Mouse (Mus musculus) NIH3T3 (cell line): Measurements from ENCODE around the gene Ankar.

ENCODE experiments used
- DNase-seq: peaks from one replicate; pipeline ENCODE4 v3.0.0-alpha.2; 2012; ENCODE audit warnings: low read depth

Gene Ankar

DNA sequence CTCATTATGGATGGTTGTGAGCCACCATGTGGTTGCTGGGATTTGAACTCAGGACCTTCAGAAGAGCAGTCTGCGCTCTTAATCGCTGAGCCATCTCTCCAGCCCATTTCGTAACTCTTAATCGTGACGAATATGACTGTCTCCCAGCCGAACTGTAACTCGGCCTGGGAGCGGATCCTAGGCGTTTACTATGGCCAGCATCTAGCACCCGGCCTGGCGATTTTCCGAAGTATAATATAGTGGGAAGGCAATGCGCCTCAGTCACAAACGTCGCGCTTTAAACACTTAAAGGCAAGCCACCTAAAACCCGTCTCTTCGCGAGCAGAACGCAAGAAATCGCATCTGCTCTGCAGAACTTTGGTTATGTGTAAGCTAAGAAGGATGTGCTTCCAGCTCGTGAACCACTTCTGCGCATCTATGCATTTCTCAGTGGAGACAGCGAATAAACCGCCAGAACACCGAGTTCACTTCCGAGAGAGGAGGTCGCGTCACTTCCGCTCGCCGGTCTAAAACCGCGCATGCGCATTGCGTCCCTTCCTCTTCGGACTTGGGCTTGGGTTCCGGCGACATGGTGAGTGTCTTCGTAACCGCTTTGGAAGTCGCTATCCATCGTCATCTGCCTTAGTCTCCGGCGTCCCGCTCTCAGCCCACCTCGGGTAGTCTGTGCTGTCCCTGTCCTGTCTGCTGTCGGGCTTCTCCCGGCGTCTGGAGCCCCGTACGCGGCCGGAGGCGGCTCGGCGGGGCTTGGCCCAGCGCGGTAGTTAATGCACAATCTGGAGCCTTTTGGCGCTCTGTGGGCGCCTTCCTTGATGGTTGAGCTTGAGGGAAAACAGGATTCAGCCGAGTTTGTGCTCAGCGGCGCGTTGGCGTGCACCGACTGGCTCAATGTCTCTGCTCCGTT lies 10.6 kb upstream of the Ankar start, which contains the start of gene Rpl37a:
Gene Rpl37a, plus strand, starts transcription at position 538 of the 901 bp plus-strand sequence.
- peak; percentile 99 for DNase-seq

DNA sequence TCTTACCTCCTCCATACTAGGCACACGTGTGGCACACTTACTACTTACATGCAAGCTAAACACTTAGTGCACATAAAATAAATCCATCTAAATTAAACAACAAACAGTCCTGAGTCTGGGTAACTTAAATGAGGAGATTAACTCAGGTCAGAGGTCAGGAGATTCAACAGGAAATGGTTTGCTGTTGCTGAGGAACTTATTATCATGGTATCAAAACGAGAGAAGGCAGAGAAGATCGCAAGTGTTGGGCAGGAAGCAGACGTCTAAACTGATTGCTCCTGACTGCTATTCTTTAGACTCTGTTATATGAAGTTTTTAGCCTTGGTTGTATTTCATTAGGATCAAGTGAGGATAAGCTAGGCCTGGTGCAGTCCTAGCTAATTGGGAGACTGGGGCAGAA lies 7.1 kb upstream of the Ankar start:
- no peak for DNase-seq

DNA sequence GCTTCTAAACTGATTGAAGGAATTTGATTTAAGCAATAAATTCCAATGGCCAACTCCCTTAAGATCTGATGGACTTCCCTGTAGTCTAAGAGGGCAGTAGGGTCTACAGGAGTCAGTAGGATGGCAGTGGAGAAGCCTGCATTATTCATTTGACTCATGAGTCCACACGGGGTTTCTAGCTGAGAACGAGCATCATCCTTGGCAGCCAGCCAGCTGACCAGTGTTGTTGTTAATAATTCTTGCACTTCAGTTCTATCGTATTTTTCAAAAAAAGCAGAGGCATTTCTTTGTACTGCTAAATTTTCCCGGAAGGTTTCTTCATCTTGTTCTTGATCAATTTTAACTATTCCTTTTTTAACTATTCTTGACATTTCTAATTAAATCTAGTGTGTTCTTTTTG lies 1.7 kb downstream of the Ankar start:
- peak; percentile 63 for DNase-seq

DNA sequence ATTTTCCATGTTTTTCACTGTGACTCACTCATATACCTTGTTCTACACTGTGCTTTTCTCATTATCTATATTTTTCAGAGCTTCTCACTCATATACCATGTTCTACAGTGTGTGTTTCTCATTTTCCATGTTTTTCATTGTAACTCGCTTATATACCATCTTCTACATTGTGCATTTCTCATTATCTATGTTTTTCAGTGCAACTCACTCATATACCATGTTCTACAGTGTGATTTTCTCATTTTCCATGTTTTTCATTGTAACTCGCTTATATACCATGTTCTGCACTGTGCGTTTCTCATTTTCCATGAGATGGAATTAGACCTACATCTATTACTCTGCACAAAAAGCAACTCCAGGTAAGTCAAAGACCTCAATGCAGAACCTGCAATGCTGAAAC lies 4.1 kb downstream of the Ankar start:
- DNase-seq = peak; percentile 42

DNA sequence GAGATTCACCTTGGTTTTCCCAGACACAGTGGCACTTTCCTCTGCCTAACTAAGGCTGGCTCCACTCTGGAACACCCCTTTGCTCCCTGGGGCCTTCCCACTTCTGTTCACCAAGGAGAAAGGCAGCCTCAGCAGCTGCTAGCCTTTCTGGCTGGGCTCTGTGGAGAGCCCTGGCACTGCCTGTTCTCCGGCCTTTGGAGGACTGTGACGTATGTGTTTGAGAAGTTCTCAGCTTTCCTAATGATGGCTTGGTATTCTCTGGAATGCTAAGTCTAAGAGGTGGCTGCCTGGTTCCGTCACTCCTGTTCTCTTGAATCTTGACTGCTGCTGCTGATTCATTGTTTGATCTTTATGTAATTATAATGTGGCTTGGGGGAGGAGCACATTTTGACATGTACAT lies 27.3 kb downstream of the Ankar start:
- peak; percentile 5 for DNase-seq

DNA sequence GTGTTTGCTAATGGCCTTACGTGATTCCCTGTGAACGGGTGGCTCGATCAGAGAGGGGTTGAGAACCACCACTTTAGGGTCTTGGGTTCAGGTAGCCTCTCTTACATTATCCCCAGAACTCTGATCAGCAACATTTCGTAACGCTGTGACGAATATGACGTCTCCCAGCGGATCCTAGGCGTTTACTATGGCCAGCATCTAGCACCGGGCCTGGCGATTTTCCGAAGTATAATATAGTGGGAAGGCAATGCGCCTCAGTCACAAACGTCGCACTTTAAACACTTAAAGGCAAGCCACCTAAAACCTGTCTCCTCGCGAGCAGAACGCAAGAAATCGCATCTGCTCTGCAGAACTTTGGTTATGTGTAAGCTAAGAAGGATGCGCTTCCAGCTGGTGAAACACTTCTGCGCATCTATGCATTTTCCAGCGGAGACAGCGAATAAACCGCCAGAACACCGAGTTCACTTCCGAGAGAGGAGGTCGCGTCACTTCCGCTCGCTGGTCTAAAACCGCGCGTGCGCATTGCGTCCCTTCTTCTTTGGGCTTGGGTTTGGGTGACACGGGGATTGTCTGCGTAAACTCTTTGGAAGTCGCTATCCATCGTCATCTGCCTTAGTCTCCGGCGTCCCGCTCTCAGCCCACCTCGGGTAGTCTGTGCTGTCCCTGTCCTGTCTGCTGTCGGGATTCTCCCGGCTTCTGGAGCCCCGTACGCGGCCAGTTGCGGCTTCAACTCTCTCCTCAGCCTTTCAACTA lies 59.5 kb downstream of the Ankar start:
- no peak for DNase-seq

- DNase-seq = no peak
Measured at GRCm38 (mm10) chr1:72635221-72635620, 65.2 kb downstream of the Ankar start.

DNA sequence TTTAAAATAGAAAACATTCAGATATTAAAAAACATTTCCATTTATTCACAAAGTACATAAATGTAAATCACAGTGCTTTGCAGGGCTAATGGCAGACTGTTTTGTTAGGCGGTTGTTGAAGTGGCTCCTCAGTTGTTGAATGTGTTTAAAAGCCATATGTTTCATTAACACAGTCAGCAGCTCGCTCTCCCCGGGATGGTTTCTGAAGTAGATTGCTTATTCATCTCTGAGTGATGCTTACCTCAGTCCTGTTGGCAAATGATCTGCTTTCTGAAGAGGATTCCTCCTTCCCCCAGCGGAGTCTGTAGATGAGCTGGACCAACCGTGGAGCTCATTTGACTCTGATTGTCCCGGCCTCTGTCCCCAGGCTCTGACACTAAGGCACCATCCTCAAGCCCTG lies 88.2 kb downstream of the Ankar start:
- no peak for DNase-seq

GRCm38 (mm10) chr1:72609887-72610877 lies 90.2 kb downstream of the Ankar start:
- DNase-seq = peak; percentile 22

GRCm38 (mm10) chr1:72609129-72609528 lies 91.2 kb downstream of the Ankar start:
- peak; percentile 54 for DNase-seq

DNA sequence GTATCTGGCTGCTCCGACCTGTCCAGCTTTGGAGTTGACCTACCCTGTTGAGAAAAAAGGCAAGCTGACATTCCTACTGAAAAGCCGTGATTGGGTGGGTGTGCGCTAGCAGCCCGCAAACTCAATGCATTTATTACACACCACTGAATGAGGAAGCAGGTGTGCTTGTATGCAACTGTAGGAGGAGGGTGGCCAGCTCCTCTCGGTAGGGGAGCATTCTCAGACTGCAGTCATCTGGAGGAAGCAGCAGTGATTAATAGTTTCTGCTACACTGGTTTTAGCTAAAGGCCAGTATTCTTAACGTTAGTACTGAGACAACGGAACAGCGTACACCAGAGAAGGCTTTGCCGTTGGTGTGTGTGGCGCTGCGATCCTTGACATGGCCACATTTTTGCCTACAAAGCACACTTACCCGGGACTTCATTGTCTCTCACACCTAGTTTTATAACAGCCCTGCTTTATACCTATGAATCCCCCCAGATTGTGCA lies 94.1 kb downstream of the Ankar start:
- DNase-seq = no peak

DNA sequence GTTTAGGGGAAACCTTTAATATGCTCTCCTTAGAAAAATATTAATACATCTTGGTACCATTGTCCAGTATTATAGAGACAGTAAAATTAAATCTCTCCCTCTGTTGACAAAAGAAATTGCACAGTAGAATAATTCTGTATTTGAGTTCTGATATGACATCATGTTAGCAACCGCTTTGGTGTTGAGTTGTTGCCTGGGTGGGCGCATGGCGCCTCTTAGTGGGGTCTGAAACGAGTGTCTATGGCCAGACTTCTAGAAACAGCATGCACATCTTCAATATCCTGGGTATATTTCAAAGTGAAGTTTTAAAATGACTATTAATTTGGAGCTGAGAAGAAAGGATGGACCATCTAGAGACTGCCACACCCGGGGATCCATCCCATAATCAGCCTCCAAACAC lies 97.6 kb downstream of the Ankar start:
- no peak for DNase-seq

- no peak for DNase-seq
Measured at GRCm38 (mm10) chr1:72602186-72602585, 98.2 kb downstream of the Ankar start.

GRCm38 (mm10) chr1:72601233-72601632 lies 99.1 kb downstream of the Ankar start:
- DNase-seq = no peak

DNA sequence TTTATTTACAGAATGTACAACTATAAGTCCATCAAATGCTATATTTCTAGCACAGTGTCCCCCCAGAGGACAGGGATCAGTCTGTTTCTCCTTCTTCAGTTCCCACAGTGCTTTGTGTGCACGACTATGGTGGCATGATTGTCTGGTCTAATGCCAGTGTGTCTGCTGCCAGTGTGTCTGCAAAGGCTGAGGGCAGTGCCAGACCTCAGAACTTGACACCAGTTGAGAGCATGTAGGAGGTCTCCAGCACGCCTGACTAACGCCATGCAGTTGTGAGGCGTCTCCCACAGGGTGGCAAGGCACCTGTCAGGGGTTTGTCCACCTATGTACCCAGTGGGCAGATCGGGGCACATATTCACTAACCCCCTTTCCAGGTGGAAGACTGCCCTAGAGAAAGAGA lies 99.6 kb downstream of the Ankar start:
- DNase-seq = no peak

DNA sequence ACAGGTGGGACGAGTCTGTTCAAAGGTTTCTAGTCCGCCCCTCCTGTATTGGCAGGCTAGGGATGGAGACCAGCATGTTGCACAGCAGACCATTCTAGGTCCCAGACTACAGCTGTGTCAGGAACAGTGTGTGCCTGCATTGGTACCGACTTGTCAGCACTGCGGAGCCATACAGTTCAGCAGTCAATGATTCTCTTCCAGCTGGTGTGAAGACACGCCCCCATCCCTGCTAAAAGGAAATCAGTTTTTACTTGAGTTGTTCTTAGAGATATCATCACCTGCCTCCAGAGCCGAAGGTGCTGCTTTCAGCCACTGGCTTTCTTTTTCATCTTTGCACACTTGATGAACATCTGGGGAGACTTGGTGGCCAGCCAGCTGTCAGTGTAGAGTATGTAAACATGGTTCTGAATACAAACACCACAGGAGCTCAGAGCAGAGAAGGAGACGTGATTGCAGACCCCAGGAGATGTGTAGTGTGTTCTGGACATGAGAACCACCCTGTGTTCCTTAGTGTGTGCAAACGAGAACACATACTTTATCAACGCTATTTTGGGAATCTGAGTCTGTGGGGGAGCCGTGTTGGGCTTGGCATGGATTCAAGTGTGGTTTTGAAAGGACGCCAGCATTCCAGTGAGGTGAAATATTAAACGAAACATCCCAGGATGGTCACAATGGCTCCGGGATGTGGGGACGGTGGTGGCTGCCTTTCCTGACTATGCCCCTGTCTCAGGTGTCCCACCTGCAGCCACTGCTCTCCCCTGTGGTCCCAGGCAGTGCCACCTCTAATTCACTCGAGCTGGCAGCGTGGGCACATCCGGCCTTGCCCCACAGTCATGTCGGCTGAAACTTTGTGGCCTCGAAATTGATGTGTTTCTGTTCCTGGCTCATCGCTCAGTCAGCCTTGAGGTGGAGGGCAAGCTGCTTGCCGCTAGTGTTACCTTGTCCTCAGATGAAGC lies 101.0 kb downstream of the Ankar start:
- DNase-seq = peak; percentile 92

GRCm38 (mm10) chr1:72596231-72596630 lies 104.1 kb downstream of the Ankar start:
- no peak for DNase-seq

DNA sequence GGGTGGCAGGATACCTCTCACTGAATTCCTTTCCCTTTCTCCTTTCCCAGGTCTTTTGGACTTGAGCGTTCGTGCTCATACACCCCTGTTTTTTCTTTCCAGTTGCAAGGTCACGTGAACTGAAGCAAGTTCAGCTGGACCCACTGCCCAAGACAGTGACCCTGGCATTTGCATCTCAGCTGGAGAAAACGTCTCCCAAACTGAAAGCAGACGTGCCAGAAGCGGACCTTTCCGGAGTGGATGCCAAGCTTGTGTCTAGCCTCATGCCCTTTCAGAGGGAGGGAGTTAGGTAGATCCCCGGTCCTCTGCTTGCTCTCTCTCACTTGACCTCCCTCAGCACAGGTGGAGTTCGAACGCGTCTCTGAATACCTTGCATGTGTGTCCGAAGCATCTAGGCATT lies 104.7 kb downstream of the Ankar start:
- DNase-seq = no peak

DNA sequence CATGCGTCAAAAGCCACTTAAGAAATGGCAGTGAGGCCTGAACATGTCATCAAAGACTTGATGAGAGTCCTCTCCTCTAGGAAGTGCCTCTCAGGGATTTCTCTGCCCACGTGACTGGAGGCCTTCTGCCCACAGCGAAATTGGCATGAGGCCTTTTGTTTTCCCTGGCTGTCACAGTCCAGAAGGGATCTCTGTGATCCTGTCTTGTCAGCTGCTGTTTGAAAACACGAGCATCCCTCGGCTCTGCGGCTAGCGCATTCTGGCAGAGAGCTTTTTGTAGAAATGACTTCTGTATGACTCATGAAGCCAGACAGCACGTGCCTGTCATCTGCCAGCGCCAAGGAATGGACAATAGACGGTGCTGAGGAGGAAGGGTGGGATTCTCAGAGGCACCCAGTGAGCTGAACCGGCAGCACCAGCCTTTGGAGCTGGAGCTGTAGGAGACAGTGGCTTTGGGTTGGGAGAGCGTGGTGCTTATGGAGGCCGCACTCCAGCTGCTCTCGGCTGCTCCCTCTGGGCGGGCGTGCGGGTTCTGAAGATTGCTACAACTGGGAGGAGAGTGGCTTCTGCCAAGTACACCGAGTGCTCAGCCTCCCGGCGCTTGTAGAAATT lies 106.9 kb downstream of the Ankar start:
- peak; percentile 77 for DNase-seq
